Mouse (Mus musculus): ENCODE measurements around the gene Ncor1. TPM values are rescaled to one million over a fixed set of nuclear protein-coding genes. Genes with fewer than 3 reads are reported as not detected.

Ncor1 gene
- polyA plus RNA-seq (2012; rRNA removed) = 120 and 121 TPM in 2 replicates

GRCm38 (mm10) chr11:62458276-62458724, at the start of gene Ncor1, which contains the start of gene Pigl:
TSS of gene Ncor1 (minus strand) at chr11:62458541.
TSS of gene Pigl (plus strand) at chr11:62458460.

GRCm38 (mm10) chr11:62280675-62281600, 177.4 kb downstream of the Ncor1 start, which contains the start of the genes Zswim7 and Ttc19:
TSS of gene Zswim7 (minus strand) at chr11:62281375.
TSS of gene Ttc19 (plus strand) at chr11:62281473.

Other genes with a start within 250 kb of the Ncor1 start
- 3.1 and 3.8 TPM in 2 replicates for gene Adora2b, start 209.6 kb downstream of the Ncor1 start, polyA plus RNA-seq (2012; rRNA removed)
- 13.0 and 14.0 TPM in 2 replicates for gene Zswim7, start 177.2 kb downstream of the Ncor1 start, polyA plus RNA-seq (2012; rRNA removed)
- gene Ttc19, start 177.1 kb downstream of the Ncor1 start, polyA plus RNA-seq (2012; rRNA removed) = 40.3 and 43.0 TPM in 2 replicates
- gene Pigl, start 81 bp downstream of the Ncor1 start, polyA plus RNA-seq (2012; rRNA removed) = 7.4 and 8.2 TPM in 2 replicates
- 153 and 172 TPM in 2 replicates for gene Cenpv, start 80.7 kb upstream of the Ncor1 start, polyA plus RNA-seq (2012; rRNA removed)
- gene Ubb, start 92.6 kb upstream of the Ncor1 start, polyA plus RNA-seq (2012; rRNA removed) = 4,215 and 4,353 TPM in 2 replicates
- gene Trpv2, start 115.9 kb upstream of the Ncor1 start, polyA plus RNA-seq (2012; rRNA removed) = 36.5 and 36.7 TPM in 2 replicates
- 16.7 and 17.9 TPM in 2 replicates for gene Lrrc75a, start 190.0 kb upstream of the Ncor1 start, polyA plus RNA-seq (2012; rRNA removed)
- gene Mmgt2, start 190.1 kb upstream of the Ncor1 start, polyA plus RNA-seq (2012; rRNA removed) = 36.1 and 37.4 TPM in 2 replicates